Mouse (Mus musculus): Measurements from ENCODE around the gene Ndufs8.

- TF ChIP-seq POLR2A (IDR thresholded peaks at IDR 0.05; ENCODE audit: insufficient read depth, low read length) (no peak), CTCF (IDR thresholded peaks at IDR 0.05; ENCODE audit: low read depth, low read length) (no peak)
Measured at GRCm38 (mm10) chr19:3931716-3932115, 19.1 kb upstream of the Ndufs8 start.
